Mouse (Mus musculus): ENCODE data around the gene Zbtb18. TPM values are rescaled to one million over a fixed set of nuclear protein-coding genes. Genes with fewer than 3 reads are reported as not detected.
"Not testable (repeated sequence)": the region's sequence is repeated elsewhere in the genome, so short reads cannot be mapped to it uniquely, and the experiment has no call there.

The Zbtb18 gene
- polyA plus RNA-seq, 1 experiment from 2014 or later = 2.5 TPM

- Histone ChIP-seq H3K4me1 (ENCODE audit: control insufficient read depth in 2 of 2, insufficient read depth in 2 of 2, low read length in 2 of 2) (peaks cover 5 to 25% of the 10 kb centered on the region in 2 experiments), H3K9me3 (ENCODE audit: control insufficient read depth, low read length) (no peaks in the 10 kb centered on the region), H3K27me3 (ENCODE audit: control insufficient read depth, insufficient read depth, low read length) (no peaks in the 10 kb centered on the region), H3K4me2 (ENCODE audit: low read length) (no peak overlapping the region), H3K4me3 (ENCODE audit: control insufficient read depth in 1 of 2, insufficient read depth in 1 of 2, low read depth in 1 of 2, low read length in 2 of 2) (no peak overlapping the region), H3K36me3 (ENCODE audit: control insufficient read depth, insufficient read depth, low read length) (peaks cover 19% of the 10 kb centered on the region), H3K9ac (ENCODE audit: low read length) (no peak overlapping the region), H3K27ac (replicated peaks in 1 of 2; ENCODE audit: control insufficient read depth in 1 of 2, insufficient read depth in 1 of 2, low read depth in 2 of 2, low read length in 2 of 2) (no peak overlapping the region)
- no peak for ATAC-seq (ENCODE audit: insufficient number of reproducible peaks, insufficient read depth, low FRiP score, low read depth)
- 94% methylated on average over 25 of the region's 25 CpGs for WGBS
Measured at GRCm38 (mm10) chr1:177448121-177448561, 6.0 kb downstream of the Zbtb18 start.

- WGBS = 87% methylated on average over 2 of the region's 2 CpGs
- no peak overlapping the region for H3K9ac ChIP-seq (ENCODE audit: low read length)
- H3K27ac ChIP-seq (replicated peaks in 1 of 2; ENCODE audit: control insufficient read depth in 1 of 2, insufficient read depth in 1 of 2, low read depth in 2 of 2, low read length in 2 of 2) = no peak overlapping the region
- H3K4me2 ChIP-seq (ENCODE audit: low read length) = no peak overlapping the region
- no peaks in the 10 kb centered on the region for H3K27me3 ChIP-seq (ENCODE audit: control insufficient read depth, insufficient read depth, low read length)
- H3K9me3 ChIP-seq (ENCODE audit: control insufficient read depth, low read length) = no peaks in the 10 kb centered on the region
- peaks cover 19% of the 10 kb centered on the region for H3K36me3 ChIP-seq (ENCODE audit: control insufficient read depth, insufficient read depth, low read length)
- H3K4me1 ChIP-seq (ENCODE audit: control insufficient read depth in 2 of 2, insufficient read depth in 2 of 2, low read length in 2 of 2) = peaks cover 2 to 17% of the 10 kb centered on the region in 2 experiments
- ATAC-seq (ENCODE audit: insufficient number of reproducible peaks, insufficient read depth, low FRiP score, low read depth) = no peak
- H3K4me3 ChIP-seq (ENCODE audit: control insufficient read depth in 1 of 2, insufficient read depth in 1 of 2, low read depth in 1 of 2, low read length in 2 of 2) = no peak overlapping the region
Measured at GRCm38 (mm10) chr1:177448921-177449320, 6.8 kb downstream of the Zbtb18 start.

GRCm38 (mm10) chr1:177449857-177450256 lies 7.7 kb downstream of the Zbtb18 start:
- H3K27me3 ChIP-seq (ENCODE audit: control insufficient read depth, insufficient read depth, low read length) = not testable (repeated sequence)

GRCm38 (mm10) chr1:177451041-177451440 lies 8.9 kb downstream of the Zbtb18 start:
- Histone ChIP-seq H3K9ac (ENCODE audit: low read length) (no peak overlapping the region), H3K4me2 (ENCODE audit: low read length) (no peak overlapping the region), H3K36me3 (ENCODE audit: control insufficient read depth, insufficient read depth, low read length) (peaks cover 19% of the 10 kb centered on the region), H3K9me3 (ENCODE audit: control insufficient read depth, low read length) (no peaks in the 10 kb centered on the region), H3K27ac (replicated peaks in 1 of 2; ENCODE audit: control insufficient read depth in 1 of 2, insufficient read depth in 1 of 2, low read depth in 2 of 2, low read length in 2 of 2) (no peak overlapping the region), H3K27me3 (ENCODE audit: control insufficient read depth, insufficient read depth, low read length) (no peaks in the 10 kb centered on the region), H3K4me1 (ENCODE audit: control insufficient read depth in 2 of 2, insufficient read depth in 2 of 2, low read length in 2 of 2) (no peaks in the 10 kb centered on the region; a peak in 1 of 4 replicates), H3K4me3 (ENCODE audit: control insufficient read depth in 1 of 2, insufficient read depth in 1 of 2, low read depth in 1 of 2, low read length in 2 of 2) (no peak overlapping the region)
- no peak for ATAC-seq (ENCODE audit: insufficient number of reproducible peaks, insufficient read depth, low FRiP score, low read depth)
- 85% methylated on average over 2 of the region's 2 CpGs for WGBS

More at GRCm38 (mm10) chr1:177449857-177450256, 7.7 kb downstream of the Zbtb18 start:
- not testable (repeated sequence) for ATAC-seq (ENCODE audit: insufficient number of reproducible peaks, insufficient read depth, low FRiP score, low read depth); H3K9ac ChIP-seq (ENCODE audit: low read length); H3K4me2 ChIP-seq (ENCODE audit: low read length); H3K4me1 ChIP-seq (ENCODE audit: control insufficient read depth in 2 of 2, insufficient read depth in 2 of 2, low read length in 2 of 2); H3K27ac ChIP-seq (replicated peaks in 1 of 2; ENCODE audit: control insufficient read depth in 1 of 2, insufficient read depth in 1 of 2, low read depth in 2 of 2, low read length in 2 of 2); H3K4me3 ChIP-seq (ENCODE audit: control insufficient read depth in 1 of 2, insufficient read depth in 1 of 2, low read depth in 1 of 2, low read length in 2 of 2); H3K9me3 ChIP-seq (ENCODE audit: control insufficient read depth, low read length)
- 81% methylated on average over 7 of the region's 7 CpGs for WGBS
- peaks cover 19% of the 10 kb centered on the region for H3K36me3 ChIP-seq (ENCODE audit: control insufficient read depth, insufficient read depth, low read length)

- H3K9me3 ChIP-seq (ENCODE audit: control insufficient read depth, low read length) = no peaks in the 10 kb centered on the region
- H3K36me3 ChIP-seq (ENCODE audit: control insufficient read depth, insufficient read depth, low read length) = peaks cover 19% of the 10 kb centered on the region
- H3K4me3 ChIP-seq (ENCODE audit: control insufficient read depth in 1 of 2, insufficient read depth in 1 of 2, low read depth in 1 of 2, low read length in 2 of 2) = no peak overlapping the region
- ATAC-seq (ENCODE audit: insufficient number of reproducible peaks, insufficient read depth, low FRiP score, low read depth) = no peak
- no peaks in the 10 kb centered on the region; a peak in 1 of 4 replicates for H3K4me1 ChIP-seq (ENCODE audit: control insufficient read depth in 2 of 2, insufficient read depth in 2 of 2, low read length in 2 of 2)
- H3K27me3 ChIP-seq (ENCODE audit: control insufficient read depth, insufficient read depth, low read length) = no peaks in the 10 kb centered on the region
- H3K27ac ChIP-seq (replicated peaks in 1 of 2; ENCODE audit: control insufficient read depth in 1 of 2, insufficient read depth in 1 of 2, low read depth in 2 of 2, low read length in 2 of 2) = no peak overlapping the region
- H3K9ac ChIP-seq (ENCODE audit: low read length) = no peak overlapping the region
- 78% methylated on average over 4 of the region's 4 CpGs for WGBS
- no peak overlapping the region for H3K4me2 ChIP-seq (ENCODE audit: low read length)
Measured at GRCm38 (mm10) chr1:177451991-177452431, 9.9 kb downstream of the Zbtb18 start.

GRCm38 (mm10) chr1:177452987-177453386 lies 10.8 kb downstream of the Zbtb18 start:
- 41% methylated on average over 5 of the region's 5 CpGs for WGBS
- ATAC-seq (ENCODE audit: insufficient number of reproducible peaks, insufficient read depth, low FRiP score, low read depth) = no peak
- H3K4me1 ChIP-seq (ENCODE audit: control insufficient read depth in 2 of 2, insufficient read depth in 2 of 2, low read length in 2 of 2) = no peaks in the 10 kb centered on the region; a peak in 1 of 4 replicates
- no peak overlapping the region for H3K9ac ChIP-seq (ENCODE audit: low read length)
- no peak overlapping the region for H3K4me3 ChIP-seq (ENCODE audit: control insufficient read depth in 1 of 2, insufficient read depth in 1 of 2, low read depth in 1 of 2, low read length in 2 of 2)
- H3K4me2 ChIP-seq (ENCODE audit: low read length) = no peak overlapping the region
- no peaks in the 10 kb centered on the region for H3K27me3 ChIP-seq (ENCODE audit: control insufficient read depth, insufficient read depth, low read length)
- H3K9me3 ChIP-seq (ENCODE audit: control insufficient read depth, low read length) = no peaks in the 10 kb centered on the region
- peaks cover 11% of the 10 kb centered on the region for H3K36me3 ChIP-seq (ENCODE audit: control insufficient read depth, insufficient read depth, low read length)
- no peak overlapping the region for H3K27ac ChIP-seq (replicated peaks in 1 of 2; ENCODE audit: control insufficient read depth in 1 of 2, insufficient read depth in 1 of 2, low read depth in 2 of 2, low read length in 2 of 2)

- no peak overlapping the region for H3K4me2 ChIP-seq (ENCODE audit: low read length)
- H3K27ac ChIP-seq (replicated peaks in 1 of 2; ENCODE audit: control insufficient read depth in 1 of 2, insufficient read depth in 1 of 2, low read depth in 2 of 2, low read length in 2 of 2) = no peak overlapping the region
- H3K27me3 ChIP-seq (ENCODE audit: control insufficient read depth, insufficient read depth, low read length) = no peaks in the 10 kb centered on the region
- H3K4me1 ChIP-seq (ENCODE audit: control insufficient read depth in 2 of 2, insufficient read depth in 2 of 2, low read length in 2 of 2) = no peaks in the 10 kb centered on the region
- ATAC-seq (ENCODE audit: insufficient number of reproducible peaks, insufficient read depth, low FRiP score, low read depth) = no peak
- WGBS = 43% methylated on average over 8 of the region's 8 CpGs
- H3K9me3 ChIP-seq (ENCODE audit: control insufficient read depth, low read length) = no peaks in the 10 kb centered on the region
- H3K36me3 ChIP-seq (ENCODE audit: control insufficient read depth, insufficient read depth, low read length) = peaks cover 5% of the 10 kb centered on the region
- no peak overlapping the region for H3K9ac ChIP-seq (ENCODE audit: low read length)
- no peak overlapping the region for H3K4me3 ChIP-seq (ENCODE audit: control insufficient read depth in 1 of 2, insufficient read depth in 1 of 2, low read depth in 1 of 2, low read length in 2 of 2)
Measured at GRCm38 (mm10) chr1:177453806-177454205, 11.7 kb downstream of the Zbtb18 start.

GRCm38 (mm10) chr1:177454492-177454891 lies 12.3 kb downstream of the Zbtb18 start:
- Histone ChIP-seq H3K4me2 (ENCODE audit: low read length) (no peak overlapping the region), H3K36me3 (ENCODE audit: control insufficient read depth, insufficient read depth, low read length) (no peaks in the 10 kb centered on the region), H3K27me3 (ENCODE audit: control insufficient read depth, insufficient read depth, low read length) (no peaks in the 10 kb centered on the region), H3K27ac (replicated peaks in 1 of 2; ENCODE audit: control insufficient read depth in 1 of 2, insufficient read depth in 1 of 2, low read depth in 2 of 2, low read length in 2 of 2) (no peak overlapping the region), H3K4me3 (ENCODE audit: control insufficient read depth in 1 of 2, insufficient read depth in 1 of 2, low read depth in 1 of 2, low read length in 2 of 2) (no peak overlapping the region), H3K9ac (ENCODE audit: low read length) (no peak overlapping the region), H3K9me3 (ENCODE audit: control insufficient read depth, low read length) (no peaks in the 10 kb centered on the region), H3K4me1 (ENCODE audit: control insufficient read depth in 2 of 2, insufficient read depth in 2 of 2, low read length in 2 of 2) (no peaks in the 10 kb centered on the region)
- no peak for ATAC-seq (ENCODE audit: insufficient number of reproducible peaks, insufficient read depth, low FRiP score, low read depth)
- 90% methylated on average over 6 of the region's 6 CpGs for WGBS

Measured in heart, embryonic 14.5 days (tissue).